Mouse (Mus musculus): ENCODE measurements around the gene Gm2696. TPM values are rescaled to one million over a fixed set of nuclear protein-coding genes. Genes with fewer than 3 reads are reported as not detected.
"Not testable (repeated sequence)": the region's sequence is repeated elsewhere in the genome, so short reads cannot be mapped to it uniquely, and the experiment has no call there.

Gene Gm2696
- polyA plus RNA-seq (2015; fragmentation: Nextera tagmentation; extraction: Ambion mirVana), result not detected in 2 replicates

DNA sequence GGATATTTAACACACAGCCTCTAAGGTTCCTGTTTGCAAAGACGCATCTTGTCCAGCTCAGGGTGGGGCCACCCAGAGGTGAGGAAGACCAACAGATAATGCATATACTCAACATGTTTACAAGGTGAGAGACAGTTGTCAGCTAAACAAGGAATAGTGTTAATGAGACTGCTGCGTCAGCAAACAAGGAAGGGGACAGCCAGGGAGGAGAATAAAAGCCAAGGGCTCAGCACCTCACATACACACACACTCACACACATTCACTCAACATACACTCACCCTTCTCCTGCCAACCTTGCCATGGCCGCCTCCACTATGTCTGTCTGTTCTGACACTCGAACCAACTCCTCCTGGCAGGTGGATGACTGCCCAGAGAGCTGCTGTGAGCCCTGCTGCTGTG, at the start of gene Gm2696:
Gene Gm2696 (plus strand): TSS at position 301 of the 400 bp plus-strand sequence.
- H3K36me3 ChIP-seq, result no peaks in the 10 kb centered on the region
- no peak within 1 kb of the TSS for H3K9ac ChIP-seq (replicated peaks)
- H3K27me3 ChIP-seq, result no peaks in the 10 kb centered on the region
- no peak within 1 kb of the TSS for H3K27ac ChIP-seq
- H3K4me1 ChIP-seq (replicated peaks), result no peaks in the 10 kb centered on the region
- H3K9me3 ChIP-seq, result no peaks in the 10 kb centered on the region
- no peak for ATAC-seq
- no peak within 1 kb of the TSS for H3K4me2 ChIP-seq (replicated peaks)
- 64% methylated on average over 4 of the region's 4 CpGs for WGBS
- H3K4me3 ChIP-seq (replicated peaks), result no peak within 1 kb of the TSS

DNA sequence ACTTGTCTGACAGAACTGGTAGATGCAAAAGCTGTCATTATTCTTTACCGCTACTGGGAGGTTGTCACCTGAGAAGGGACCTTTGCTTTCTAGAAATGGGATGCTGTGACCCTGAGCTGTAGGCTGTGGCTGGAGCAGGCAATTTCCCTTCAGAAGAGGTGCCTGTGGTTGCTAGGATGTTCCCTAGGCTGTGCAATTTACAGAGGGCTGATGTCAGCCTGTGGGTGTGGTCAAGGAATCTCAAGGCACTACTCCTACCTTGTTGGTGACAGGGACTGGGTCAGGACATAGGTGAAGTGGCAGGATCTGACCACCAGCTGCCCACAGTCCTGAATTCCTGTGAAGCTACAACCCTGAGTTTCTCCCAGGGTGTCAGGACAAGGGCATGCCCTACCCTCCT, 44.8 kb upstream of the Gm2696 start:
- H3K4me1 ChIP-seq (replicated peaks), result no peaks in the 10 kb centered on the region
- ATAC-seq, result no peak
- H3K4me3 ChIP-seq (replicated peaks), result no peak overlapping the region
- H3K36me3 ChIP-seq, result no peaks in the 10 kb centered on the region
- 87% methylated on average over 1 of the region's 1 CpGs for WGBS
- H3K27me3 ChIP-seq, result no peaks in the 10 kb centered on the region
- no peaks in the 10 kb centered on the region for H3K9me3 ChIP-seq
- no peak overlapping the region for H3K27ac ChIP-seq
- H3K9ac ChIP-seq (replicated peaks), result no peak overlapping the region
- H3K4me2 ChIP-seq (replicated peaks), result no peak overlapping the region

- not testable (repeated sequence) for ATAC-seq; H3K36me3 ChIP-seq; H3K9ac ChIP-seq (replicated peaks); H3K27me3 ChIP-seq; H3K4me2 ChIP-seq (replicated peaks); H3K4me1 ChIP-seq (replicated peaks); H3K4me3 ChIP-seq (replicated peaks); H3K9me3 ChIP-seq; H3K27ac ChIP-seq
- WGBS, result 70% methylated on average over 1 of the region's 1 CpGs
Measured at GRCm38 (mm10) chr10:77771225-77771624, 43.3 kb upstream of the Gm2696 start, which contains the start of gene Gm3238. Gm3238 (minus strand) TSS chr10:77771325.

DNA sequence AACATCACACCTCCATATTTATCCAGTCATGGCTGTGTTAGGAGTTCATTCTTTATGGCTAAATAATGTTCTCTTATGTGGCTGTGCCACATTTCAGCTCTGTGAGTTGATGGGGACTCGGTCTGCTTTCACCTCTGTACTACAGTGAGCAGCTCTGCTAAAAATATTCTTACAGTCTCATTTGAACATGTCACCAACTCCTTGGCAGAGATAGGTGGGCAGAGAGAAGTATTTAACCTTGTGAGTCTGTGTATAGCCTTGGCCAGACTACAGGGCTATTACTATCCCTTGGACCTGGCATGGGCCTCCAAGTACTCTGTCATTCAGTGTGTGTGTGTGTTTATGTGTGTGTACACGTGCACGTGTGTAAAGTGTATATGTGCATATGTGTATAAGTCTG, 42.3 kb upstream of the Gm2696 start:
- not testable (repeated sequence) for H3K4me3 ChIP-seq (replicated peaks); H3K27me3 ChIP-seq; H3K27ac ChIP-seq; H3K4me1 ChIP-seq (replicated peaks); ATAC-seq; H3K9me3 ChIP-seq; H3K4me2 ChIP-seq (replicated peaks); H3K36me3 ChIP-seq; H3K9ac ChIP-seq (replicated peaks)
- WGBS, result 91% methylated on average over 3 of the region's 3 CpGs

GRCm38 (mm10) chr10:77776844-77777243, 37.6 kb upstream of the Gm2696 start, which contains the start of gene Gm7138:
Gm7138 (minus strand) TSS chr10:77776944.
- H3K4me3 ChIP-seq (replicated peaks); H3K9ac ChIP-seq (replicated peaks); H3K4me1 ChIP-seq (replicated peaks); H3K27me3 ChIP-seq; H3K9me3 ChIP-seq; H3K27ac ChIP-seq; ATAC-seq; H3K36me3 ChIP-seq; H3K4me2 ChIP-seq (replicated peaks): not testable (repeated sequence)
- WGBS, result 63% methylated on average over 1 of the region's 1 CpGs

GRCm38 (mm10) chr10:77782442-77782841, 32.0 kb upstream of the Gm2696 start, which contains the start of gene Gm3250:
Gm3250 (minus strand) TSS chr10:77782542.
- H3K27ac ChIP-seq; ATAC-seq; H3K4me3 ChIP-seq (replicated peaks); H3K4me1 ChIP-seq (replicated peaks); H3K9ac ChIP-seq (replicated peaks); H3K27me3 ChIP-seq; H3K4me2 ChIP-seq (replicated peaks); H3K36me3 ChIP-seq; H3K9me3 ChIP-seq: not testable (repeated sequence)
- 33% methylated on average over 1 of the region's 1 CpGs for WGBS

DNA sequence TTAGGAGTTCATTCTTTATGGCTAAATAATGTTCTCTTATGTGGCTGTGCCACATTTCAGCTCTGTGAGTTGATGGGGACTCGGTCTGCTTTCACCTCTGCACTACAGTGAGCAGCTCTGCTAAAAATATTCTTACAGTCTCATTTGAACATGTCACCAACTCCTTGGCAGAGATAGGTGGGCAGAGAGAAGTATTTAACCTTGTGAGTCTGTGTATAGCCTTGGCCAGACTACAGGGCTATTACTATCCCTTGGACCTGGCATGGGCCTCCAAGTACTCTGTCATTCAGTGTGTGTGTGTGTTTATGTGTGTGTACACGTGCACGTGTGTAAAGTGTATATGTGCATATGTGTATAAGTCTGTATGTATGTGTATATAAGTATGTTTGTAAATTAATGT, 31.1 kb upstream of the Gm2696 start:
- not testable (repeated sequence) for H3K4me1 ChIP-seq (replicated peaks); H3K27me3 ChIP-seq; H3K4me3 ChIP-seq (replicated peaks); H3K9me3 ChIP-seq; H3K9ac ChIP-seq (replicated peaks); ATAC-seq; H3K36me3 ChIP-seq; H3K27ac ChIP-seq; H3K4me2 ChIP-seq (replicated peaks)
- WGBS, result 93% methylated on average over 2 of the region's 3 CpGs

- H3K9ac ChIP-seq (replicated peaks); H3K4me2 ChIP-seq (replicated peaks); ATAC-seq; H3K27ac ChIP-seq; H3K27me3 ChIP-seq; H3K9me3 ChIP-seq; H3K4me1 ChIP-seq (replicated peaks); H3K4me3 ChIP-seq (replicated peaks); H3K36me3 ChIP-seq: not testable (repeated sequence)
- WGBS, result 43% methylated on average over 1 of the region's 1 CpGs
Measured at GRCm38 (mm10) chr10:77787876-77788275, 26.6 kb upstream of the Gm2696 start, which contains the start of gene Gm7137. Gm7137 (minus strand) TSS chr10:77788200.

- 84% methylated on average over 2 of the region's 2 CpGs for whole genome bisulfite sequencing
- no peak overlapping the region for H3K27ac ChIP-seq
- no peaks in the 10 kb centered on the region for H3K27me3 ChIP-seq
- no peak for ATAC-seq
- no peaks in the 10 kb centered on the region for H3K36me3 ChIP-seq
- no peak overlapping the region for H3K9ac ChIP-seq (replicated peaks)
- no peak overlapping the region for H3K4me3 ChIP-seq (replicated peaks)
- H3K9me3 ChIP-seq, result no peaks in the 10 kb centered on the region
- no peaks in the 10 kb centered on the region for H3K4me1 ChIP-seq (replicated peaks)
- no peak overlapping the region for H3K4me2 ChIP-seq (replicated peaks)
Measured at GRCm38 (mm10) chr10:77788621-77789020, 25.9 kb upstream of the Gm2696 start.

- Histone ChIP-seq H3K27me3 (no peaks in the 10 kb centered on the region), H3K9ac (replicated peaks) (no peak within 1 kb of the TSS), H3K36me3 (no peaks in the 10 kb centered on the region), H3K4me3 (replicated peaks) (no peak within 1 kb of the TSS), H3K27ac (peak within 1 kb of the TSS; percentile 58; the same call in 1 of the 2 replicates), H3K4me2 (replicated peaks) (no peak within 1 kb of the TSS), H3K4me1 (replicated peaks) (peaks cover 16% of the 10 kb centered on the region), H3K9me3 (no peaks in the 10 kb centered on the region)
- ATAC-seq, result no peak
- 52% methylated on average over 2 of the region's 2 CpGs for WGBS
Measured at GRCm38 (mm10) chr10:77794976-77795375, 19.5 kb upstream of the Gm2696 start, which contains the start of gene Gm9639. Gm9639 (minus strand) TSS chr10:77795076.

- WGBS, result 12% methylated on average over 3 of the region's 3 CpGs
- Histone ChIP-seq H3K4me2 (replicated peaks) (no peak overlapping the region), H3K4me3 (replicated peaks) (no peak overlapping the region), H3K9ac (replicated peaks) (no peak overlapping the region; the same call in 1 of the 2 replicates), H3K36me3 (no peaks in the 10 kb centered on the region), H3K27ac (peak overlapping the region; percentile 73), H3K4me1 (replicated peaks) (peaks cover 16% of the 10 kb centered on the region), H3K27me3 (no peaks in the 10 kb centered on the region), H3K9me3 (no peaks in the 10 kb centered on the region)
- no peak for ATAC-seq
Measured at GRCm38 (mm10) chr10:77797677-77798076, 16.8 kb upstream of the Gm2696 start.

DNA sequence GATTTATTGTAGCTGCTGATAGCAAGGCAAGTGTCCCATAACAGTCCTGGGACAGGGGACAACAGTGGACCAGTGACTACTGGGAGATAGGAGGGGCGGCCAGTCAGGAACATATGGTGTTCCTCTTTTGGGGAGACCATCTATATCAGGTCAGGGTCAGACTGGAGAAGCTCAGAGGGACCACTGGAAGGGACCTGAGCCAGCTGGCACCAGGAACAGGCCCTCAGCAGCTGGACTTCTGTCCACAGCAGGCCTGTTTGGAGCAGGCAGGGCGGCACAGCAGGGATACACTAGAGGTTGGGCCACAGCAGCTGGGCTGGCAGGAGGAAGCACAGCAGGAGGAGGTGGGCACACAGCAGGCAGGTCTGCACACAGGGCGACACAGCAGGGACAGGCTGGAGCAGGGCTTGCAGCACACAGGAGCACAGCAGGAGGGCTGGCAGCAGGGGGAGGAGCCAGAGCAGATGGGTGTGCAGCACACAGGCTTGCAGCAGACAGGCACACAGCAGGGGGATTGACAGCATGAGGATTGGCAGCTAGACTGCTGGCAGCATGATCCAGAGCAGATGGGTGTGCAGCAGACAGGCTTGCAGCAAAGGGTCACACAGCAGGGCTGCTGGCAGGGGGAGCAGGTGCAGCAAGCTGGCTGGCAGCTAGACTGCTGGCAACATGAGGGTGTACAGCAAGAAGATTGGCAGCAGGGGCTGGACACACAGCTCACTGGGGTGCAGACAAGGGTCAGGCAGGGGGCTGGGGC, 16.1 kb upstream of the Gm2696 start:
- 37% methylated on average over 3 of the region's 3 CpGs for WGBS

More for the DNA sequence above, 16.1 kb upstream of the Gm2696 start:
- H3K27me3 ChIP-seq; H3K4me2 ChIP-seq (replicated peaks); H3K9me3 ChIP-seq; H3K4me3 ChIP-seq (replicated peaks); H3K36me3 ChIP-seq; H3K9ac ChIP-seq (replicated peaks): not testable (repeated sequence)
- Histone ChIP-seq H3K4me1 (replicated peaks) (peaks cover 16% of the 10 kb centered on the region), H3K27ac (peak overlapping the region; percentile 73)
- 0 out of 2 replicates have a peak, but pooled peaks have one; percentile 43 for ATAC-seq
